Mouse (Mus musculus) urinary bladder, postnatal 10 days (tissue): ENCODE results near the gene Cers6.

ENCODE experiments used
- DNase-seq: peaks from one replicate; pipeline ENCODE4 v3.0.0; 2022; ENCODE audit warnings: low spot score

The Cers6 gene

GRCm38 (mm10) chr2:69019821-69020489, 158.7 kb downstream of the Cers6 start:
- DNase-seq: no peak

GRCm38 (mm10) chr2:69020636-69021310, 159.5 kb downstream of the Cers6 start:
- no peak for DNase-seq

- DNase-seq: no peak
These were observed 160.3 kb downstream of the Cers6 start for GRCm38 (mm10) chr2:69021516-69021915.

GRCm38 (mm10) chr2:69024856-69025255, 163.6 kb downstream of the Cers6 start:
- no peak for DNase-seq

GRCm38 (mm10) chr2:69032562-69032961, 171.3 kb downstream of the Cers6 start:
- no peak for DNase-seq

- no peak for DNase-seq
These were observed 174.2 kb downstream of the Cers6 start for GRCm38 (mm10) chr2:69035457-69035856.

GRCm38 (mm10) chr2:69037362-69037761, 176.1 kb downstream of the Cers6 start:
- DNase-seq: no peak

- no peak for DNase-seq
These were observed 181.3 kb downstream of the Cers6 start for GRCm38 (mm10) chr2:69042327-69043106.

GRCm38 (mm10) chr2:69043431-69044118, 182.3 kb downstream of the Cers6 start:
- no peak for DNase-seq

- no peak for DNase-seq
These were observed 184.7 kb downstream of the Cers6 start for GRCm38 (mm10) chr2:69045926-69046325.

- DNase-seq: no peak
These were observed 186.1 kb downstream of the Cers6 start for GRCm38 (mm10) chr2:69047297-69047696.

- no peak for DNase-seq
These were observed 186.6 kb downstream of the Cers6 start for GRCm38 (mm10) chr2:69047805-69048204.

- no peak for DNase-seq
These were observed 187.9 kb downstream of the Cers6 start for GRCm38 (mm10) chr2:69049179-69049578.

- DNase-seq: no peak
These were observed 188.9 kb downstream of the Cers6 start for GRCm38 (mm10) chr2:69050189-69050588.

- DNase-seq: no peak
These were observed 190.4 kb downstream of the Cers6 start for GRCm38 (mm10) chr2:69051596-69051995.

- no peak for DNase-seq
These were observed 192.1 kb downstream of the Cers6 start for GRCm38 (mm10) chr2:69053210-69053858.

- no peak for DNase-seq
These were observed 193.0 kb downstream of the Cers6 start for GRCm38 (mm10) chr2:69054279-69054678.

- no peak for DNase-seq
These were observed 193.9 kb downstream of the Cers6 start for GRCm38 (mm10) chr2:69055174-69055573.

- no peak for DNase-seq
These were observed 200.1 kb downstream of the Cers6 start for GRCm38 (mm10) chr2:69061313-69061712.

GRCm38 (mm10) chr2:69061910-69062689, 200.9 kb downstream of the Cers6 start:
- no peak for DNase-seq

GRCm38 (mm10) chr2:69064759-69065158, 203.5 kb downstream of the Cers6 start:
- no peak for DNase-seq
